Mouse (Mus musculus) kidney, embryonic 16.5 days (tissue): ENCODE measurements around the gene Abi1. TPM values are rescaled to one million over a fixed set of nuclear protein-coding genes. Genes with fewer than 3 reads are reported as not detected.

Experiments
- ATAC-seq: fragments of 200-750 bp; cut with Nextera tagmentation; 2 replicates; pipeline ENCODE4 v1.8.0; 2017; ENCODE audit warnings: moderate TSS enrichment; ENCODE audit not compliant: low FRiP score, low TSS enrichment
- H3K27ac ChIP-seq: fragments of 300-500 bp; sonication (generic); 2 replicates; pipeline ENCODE4 v1.5.1; 2014; ENCODE audit warnings: low read length
- H3K27me3 ChIP-seq: fragments of 300-500 bp; sonication (generic); 2 replicates; pipeline ENCODE4 v1.6.1; 2014; ENCODE audit warnings: low read length, control low read depth, mixed read lengths; ENCODE audit not compliant: insufficient read depth
- H3K36me3 ChIP-seq: fragments of 300-500 bp; sonication (generic); 2 replicates; pipeline ENCODE4 v1.6.1; 2014; ENCODE audit warnings: low read length, control low read depth, mixed read lengths; ENCODE audit not compliant: insufficient read depth
- H3K4me1 ChIP-seq: fragments of 300-500 bp; sonication (generic); 2 replicates; pipeline ENCODE4 v1.6.1; 2014; ENCODE audit warnings: low read length, control low read depth, mixed read lengths; ENCODE audit not compliant: insufficient read depth
- H3K4me2 ChIP-seq: fragments of 300-500 bp; sonication (generic); replicated peaks from 2 replicates; pipeline ENCODE4 v1.6.1; 2014; ENCODE audit warnings: low read depth, low read length
- H3K4me3 ChIP-seq: fragments of 300-500 bp; sonication (generic); 2 replicates; pipeline ENCODE4 v1.5.1; 2014; ENCODE audit warnings: mild to moderate bottlenecking, low read length
- H3K9ac ChIP-seq: fragments of 300-500 bp; sonication (generic); replicated peaks from 2 replicates; pipeline ENCODE4 v1.6.1; 2014; ENCODE audit warnings: low read length
- H3K9me3 ChIP-seq: fragments of 300-500 bp; sonication (generic); 2 replicates; pipeline ENCODE4 v1.6.1; 2016; ENCODE audit warnings: low read length, control low read depth
- WGBS: fragments of 180-500 bp; shearing (Covaris S2); extraction: QIAGEN DNeasy Blood & Tissue Kit; methylation state at CpG from one replicate; pipeline ENCODE4 v1.1.7; 2014; 5-methylcytosine and 5-hydroxymethylcytosine counted together
- polyA plus RNA-seq: library from polyadenylated mRNA; unstranded; fragments of >200 nt; fragmentation: Nextera tagmentation; extraction: Ambion mirVana; gene quantifications from 2 replicates; pipeline ENCODE4 v1.2.1, GENCODE M21; 2015

The Abi1 gene
- polyA plus RNA-seq, 1 experiment from 2014 or later = 51.4 TPM

DNA sequence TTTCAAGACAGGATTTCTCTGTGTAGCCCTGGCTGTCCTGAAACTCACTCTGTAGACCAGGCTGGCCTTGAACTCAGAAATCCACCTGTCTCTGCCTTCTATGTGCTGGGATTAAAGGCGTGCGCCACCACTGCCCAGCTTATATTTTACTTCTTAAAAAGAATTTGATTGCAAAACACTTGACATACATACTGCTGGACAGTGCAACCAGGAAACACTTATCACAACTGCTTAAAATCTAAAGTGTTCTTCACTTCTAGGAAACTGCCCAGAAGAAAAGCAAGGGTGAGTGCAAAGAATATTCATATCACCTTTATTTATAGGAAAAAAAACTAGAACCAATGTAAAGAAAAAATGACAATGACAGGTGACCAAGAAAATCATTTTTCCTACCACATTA, 42.0 kb downstream of the Abi1 start:
- no peak for ATAC-seq
- Histone ChIP-seq H3K4me2 (no peak overlapping the region), H3K9me3 (no peaks in the 10 kb centered on the region), H3K4me1 (0 out of 2 replicates have a peak, but pooled peaks cover 3% of the 10 kb centered on the region), H3K27ac (no peak overlapping the region), H3K9ac (no peak overlapping the region), H3K36me3 (peaks cover 11% of the 10 kb centered on the region; the same call in 1 of the 2 replicates), H3K27me3 (no peaks in the 10 kb centered on the region), H3K4me3 (no peak overlapping the region)
- 89% methylated on average over 2 of the region's 2 CpGs for WGBS

DNA sequence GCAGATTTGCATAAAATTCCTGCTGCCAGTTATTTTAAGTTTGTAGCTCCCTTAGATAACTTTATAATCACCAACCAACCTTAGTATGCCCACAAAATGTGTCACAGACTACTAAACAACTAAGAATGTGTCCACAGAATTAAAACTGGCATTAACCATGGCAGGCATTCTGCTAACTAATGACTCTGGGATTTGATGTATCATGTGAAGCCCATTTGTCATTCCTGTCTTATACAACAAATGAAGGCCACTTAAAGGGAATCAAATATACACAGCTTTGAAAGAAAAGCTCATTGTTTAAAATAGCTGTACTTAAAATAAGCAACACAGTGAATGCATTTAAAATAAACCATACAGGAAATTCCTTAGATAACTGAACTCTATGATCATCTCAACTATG, 44.0 kb downstream of the Abi1 start:
- H3K27me3 ChIP-seq = no peaks in the 10 kb centered on the region
- H3K4me1 ChIP-seq = 0 out of 2 replicates have a peak, but pooled peaks cover 3% of the 10 kb centered on the region
- H3K27ac ChIP-seq = no peak overlapping the region
- H3K9me3 ChIP-seq = no peaks in the 10 kb centered on the region
- no peak overlapping the region for H3K4me2 ChIP-seq
- ATAC-seq = no peak
- no peak overlapping the region for H3K9ac ChIP-seq
- H3K36me3 ChIP-seq = peaks cover 6% of the 10 kb centered on the region; the same call in 1 of the 2 replicates
- H3K4me3 ChIP-seq = no peak overlapping the region

DNA sequence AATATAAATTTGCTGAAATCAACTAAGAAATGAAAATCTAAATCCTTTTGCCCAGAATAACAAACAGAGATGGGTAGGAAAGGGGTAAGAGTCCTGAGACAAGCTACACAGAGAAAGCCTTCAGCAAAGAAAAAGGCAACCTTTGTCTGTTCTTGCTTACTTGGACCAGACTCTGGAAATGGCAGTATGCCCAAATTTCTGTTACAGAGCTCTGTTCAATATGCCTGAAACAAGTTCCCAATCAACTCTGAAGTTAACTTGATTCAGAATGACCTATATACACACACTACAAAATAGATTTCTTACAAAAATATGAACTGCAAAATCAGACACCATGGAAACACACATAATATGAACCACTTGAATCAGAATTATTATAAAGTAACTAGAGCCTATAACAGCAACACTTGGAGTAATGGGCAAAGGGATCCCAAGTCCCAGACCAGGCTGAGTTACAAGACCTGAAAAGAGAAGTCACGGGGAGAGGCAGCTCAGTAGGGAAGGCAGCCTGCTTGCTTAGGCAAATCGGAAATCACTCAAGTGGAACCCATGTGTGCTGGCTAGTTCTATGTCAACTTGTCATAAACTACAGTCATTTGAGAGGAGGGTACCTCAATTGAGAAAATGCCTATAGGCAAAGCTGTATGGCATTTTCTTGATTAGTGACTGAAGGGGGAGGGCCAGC, 53.9 kb downstream of the Abi1 start:
- Histone ChIP-seq H3K27ac (no peak overlapping the region), H3K4me3 (no peak overlapping the region), H3K9ac (no peak overlapping the region), H3K9me3 (no peaks in the 10 kb centered on the region), H3K36me3 (no peaks in the 10 kb centered on the region), H3K4me1 (no peaks in the 10 kb centered on the region), H3K4me2 (no peak overlapping the region), H3K27me3 (no peaks in the 10 kb centered on the region)
- ATAC-seq = no peak
- 38% methylated on average over 2 of the region's 2 CpGs for WGBS

DNA sequence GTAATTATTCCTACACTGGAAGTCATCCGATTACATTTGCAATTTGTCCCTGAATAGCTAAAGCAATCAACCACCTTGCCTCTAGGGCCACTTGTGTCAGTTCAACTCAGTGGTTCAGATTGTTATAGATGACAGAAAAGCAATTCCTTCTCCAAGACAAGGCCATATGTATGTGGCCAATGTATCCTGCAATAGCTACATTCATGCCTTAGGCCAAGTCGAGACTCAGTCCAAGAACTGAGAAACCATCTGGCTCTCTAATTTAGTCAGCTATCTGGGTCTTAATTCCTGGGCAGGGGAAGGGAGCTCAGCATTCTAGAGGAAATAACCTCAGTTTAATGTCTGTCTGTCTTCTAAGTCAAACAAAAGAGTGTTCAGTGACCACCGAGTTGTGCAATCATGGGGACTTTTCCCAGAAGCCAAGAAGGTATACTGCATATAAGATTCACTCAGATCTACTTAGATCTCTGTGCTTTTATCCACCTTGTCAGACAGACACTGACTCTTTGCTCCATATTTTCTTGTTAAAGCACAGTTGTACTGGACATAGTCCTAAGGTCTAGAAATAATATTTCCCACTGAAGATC, 62.6 kb downstream of the Abi1 start:
- Histone ChIP-seq H3K36me3 (no peaks in the 10 kb centered on the region), H3K27ac (no peak overlapping the region), H3K4me1 (0 out of 2 replicates have a peak, but pooled peaks cover 4% of the 10 kb centered on the region), H3K9ac (no peak overlapping the region), H3K4me3 (no peak overlapping the region), H3K27me3 (no peaks in the 10 kb centered on the region), H3K9me3 (no peaks in the 10 kb centered on the region), H3K4me2 (no peak overlapping the region)
- 65% methylated on average over 3 of the region's 3 CpGs for WGBS
- no peak for ATAC-seq

DNA sequence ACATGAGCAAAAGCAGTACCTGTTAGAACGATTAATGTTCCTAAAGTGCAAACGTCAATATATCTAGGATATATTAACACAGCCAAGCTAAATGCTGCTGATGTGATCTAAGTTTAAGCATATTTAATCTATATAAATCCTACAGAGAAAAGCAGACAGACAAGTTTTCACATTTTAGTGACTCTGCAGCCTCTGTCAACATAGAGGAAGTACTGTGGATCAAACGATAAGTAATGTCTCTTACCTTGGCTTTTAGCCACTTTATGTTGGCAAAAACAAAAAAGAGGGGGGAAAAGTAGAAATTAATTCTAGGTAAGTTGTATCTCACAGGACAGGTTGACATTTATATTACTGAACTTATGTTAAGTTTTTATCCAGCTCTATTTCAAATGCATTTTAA, 77.1 kb downstream of the Abi1 start:
- H3K27me3 ChIP-seq = no peaks in the 10 kb centered on the region
- no peaks in the 10 kb centered on the region for H3K4me1 ChIP-seq
- no peaks in the 10 kb centered on the region for H3K9me3 ChIP-seq
- 68% methylated on average over 3 of the region's 3 CpGs for WGBS
- H3K36me3 ChIP-seq = 0 out of 2 replicates have a peak, but pooled peaks cover 4% of the 10 kb centered on the region
- no peak for ATAC-seq
- H3K27ac ChIP-seq = no peak overlapping the region
- H3K9ac ChIP-seq = no peak overlapping the region
- H3K4me2 ChIP-seq = no peak overlapping the region
- no peak overlapping the region for H3K4me3 ChIP-seq

DNA sequence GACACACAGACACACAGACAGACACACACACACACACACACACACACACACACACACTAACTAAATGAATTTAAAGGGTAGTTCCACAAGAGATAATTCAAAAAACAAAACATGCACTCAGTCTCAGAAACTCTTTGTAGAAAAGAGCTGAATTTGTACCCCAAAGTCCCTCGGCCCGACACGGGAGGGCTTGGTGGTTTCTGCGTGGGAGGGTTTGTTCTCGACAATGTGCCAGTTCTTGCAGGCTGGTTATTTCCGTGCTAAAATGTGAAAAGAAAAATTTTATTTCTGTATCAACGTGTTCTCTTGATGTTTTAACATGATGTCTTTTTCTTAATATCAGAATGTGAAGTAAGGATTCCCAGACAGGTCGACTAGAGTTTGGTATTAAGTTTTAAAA, 77.8 kb downstream of the Abi1 start:
- WGBS = 83% methylated on average over 8 of the region's 8 CpGs
- no peak for ATAC-seq

DNA sequence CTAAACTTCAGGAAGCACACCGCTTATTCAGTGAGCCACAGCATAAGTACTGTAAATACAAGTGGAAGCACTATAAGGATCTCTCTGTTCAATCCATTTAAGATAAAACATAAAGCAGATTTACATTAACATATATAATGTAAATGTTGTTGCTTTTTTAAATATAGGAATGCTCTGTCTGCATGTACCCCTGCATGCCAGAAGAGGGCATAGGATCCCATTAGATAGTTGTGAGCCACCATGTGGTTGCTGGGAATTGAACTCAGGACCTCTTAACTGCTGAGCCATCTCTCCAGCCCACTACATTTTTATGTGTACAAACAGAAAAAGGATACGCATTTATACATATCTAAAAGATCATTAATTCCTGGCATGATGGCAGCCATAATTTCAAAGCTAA, 78.4 kb downstream of the Abi1 start:
- H3K9ac ChIP-seq = no peak overlapping the region
- H3K9me3 ChIP-seq = no peaks in the 10 kb centered on the region
- H3K27me3 ChIP-seq = no peaks in the 10 kb centered on the region
- ATAC-seq = no peak
- 0 out of 2 replicates have a peak, but pooled peaks cover 4% of the 10 kb centered on the region for H3K36me3 ChIP-seq
- WGBS = 100% methylated on average over 2 of the region's 2 CpGs
- no peak overlapping the region for H3K4me3 ChIP-seq
- no peak overlapping the region for H3K27ac ChIP-seq
- H3K4me1 ChIP-seq = no peaks in the 10 kb centered on the region
- no peak overlapping the region for H3K4me2 ChIP-seq

More for the DNA sequence above, 77.8 kb downstream of the Abi1 start:
- no peaks in the 10 kb centered on the region for H3K4me1 ChIP-seq
- H3K4me3 ChIP-seq = no peak overlapping the region
- H3K9ac ChIP-seq = no peak overlapping the region
- no peaks in the 10 kb centered on the region for H3K27me3 ChIP-seq
- H3K36me3 ChIP-seq = 0 out of 2 replicates have a peak, but pooled peaks cover 4% of the 10 kb centered on the region
- no peak overlapping the region for H3K4me2 ChIP-seq
- no peaks in the 10 kb centered on the region for H3K9me3 ChIP-seq
- H3K27ac ChIP-seq = no peak overlapping the region

DNA sequence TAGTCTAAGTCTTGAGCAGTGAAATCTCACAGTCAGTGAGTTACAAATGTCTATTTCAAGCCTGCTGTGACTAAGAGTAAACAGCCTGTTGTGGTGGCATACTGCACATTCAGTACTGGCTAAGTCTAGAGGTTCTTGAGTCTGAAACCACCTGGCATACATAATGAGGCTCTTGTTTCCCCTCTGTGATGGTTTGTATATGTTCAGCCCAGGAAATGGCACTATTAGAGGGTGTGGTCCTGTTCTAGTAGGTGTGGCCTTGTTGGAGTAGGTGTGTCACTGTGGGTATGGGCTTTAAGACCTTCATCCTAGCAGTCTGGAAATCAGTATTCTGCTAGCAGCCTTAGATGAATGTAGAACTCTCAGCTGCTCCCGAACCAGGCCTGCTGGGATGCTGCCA, 82.6 kb downstream of the Abi1 start:
- WGBS = 92% methylated on average over 1 of the region's 1 CpGs
- no peaks in the 10 kb centered on the region for H3K27me3 ChIP-seq
- H3K4me2 ChIP-seq = no peak overlapping the region
- ATAC-seq = no peak
- no peak overlapping the region for H3K9ac ChIP-seq
- 0 out of 2 replicates have a peak, but pooled peaks cover 4% of the 10 kb centered on the region for H3K36me3 ChIP-seq
- H3K9me3 ChIP-seq = no peaks in the 10 kb centered on the region
- H3K4me3 ChIP-seq = no peak overlapping the region
- no peaks in the 10 kb centered on the region for H3K4me1 ChIP-seq
- H3K27ac ChIP-seq = no peak overlapping the region

DNA sequence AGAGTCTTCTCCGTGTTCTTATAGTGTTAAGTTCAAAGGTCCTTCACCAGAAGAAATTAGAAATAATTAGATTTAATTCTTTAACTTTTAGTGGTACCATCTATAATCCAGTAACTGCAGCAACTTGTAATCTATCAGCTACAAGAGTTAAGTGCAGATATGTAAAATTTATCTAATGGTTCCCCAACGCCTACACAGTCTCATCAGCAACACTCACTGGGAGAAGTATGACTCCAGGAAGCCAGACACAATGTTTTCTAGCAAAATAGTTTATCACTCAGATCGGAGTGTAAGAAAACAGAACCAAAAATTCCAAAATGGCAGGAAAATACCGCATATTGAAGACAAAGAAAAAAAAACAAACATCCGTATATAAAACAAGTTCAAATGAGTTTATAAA, 84.1 kb downstream of the Abi1 start:
- ATAC-seq = no peak
- H3K9ac ChIP-seq = no peak overlapping the region
- 86% methylated on average over 5 of the region's 5 CpGs for WGBS
- no peaks in the 10 kb centered on the region for H3K27me3 ChIP-seq
- H3K9me3 ChIP-seq = no peaks in the 10 kb centered on the region
- no peaks in the 10 kb centered on the region for H3K4me1 ChIP-seq
- no peak overlapping the region for H3K4me3 ChIP-seq
- H3K36me3 ChIP-seq = no peaks in the 10 kb centered on the region
- no peak overlapping the region for H3K4me2 ChIP-seq
- no peak overlapping the region for H3K27ac ChIP-seq

DNA sequence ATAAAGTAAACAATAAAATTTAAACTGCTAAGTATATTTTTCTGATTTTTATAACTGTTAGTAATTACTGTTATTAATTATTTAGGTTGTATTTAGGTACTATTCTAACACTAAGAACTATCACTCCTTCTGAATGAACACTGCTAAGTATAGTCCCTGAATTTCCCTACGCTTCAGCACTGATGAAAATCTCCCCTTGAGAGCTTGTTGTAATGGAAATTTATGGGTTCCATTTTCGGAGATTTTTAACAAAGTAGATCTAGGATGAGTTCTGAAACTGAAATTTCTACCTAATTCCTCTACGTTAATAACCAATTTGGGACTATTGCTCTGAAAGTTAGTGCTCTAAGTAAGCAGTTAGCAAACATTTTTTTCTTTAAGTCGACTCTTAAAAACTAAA, 85.8 kb downstream of the Abi1 start:
- Histone ChIP-seq H3K9me3 (no peaks in the 10 kb centered on the region), H3K36me3 (no peaks in the 10 kb centered on the region), H3K27me3 (no peaks in the 10 kb centered on the region), H3K9ac (no peak overlapping the region), H3K4me1 (0 out of 2 replicates have a peak, but pooled peaks cover 2% of the 10 kb centered on the region), H3K4me3 (no peak overlapping the region), H3K4me2 (no peak overlapping the region), H3K27ac (no peak overlapping the region)
- 81% methylated on average over 4 of the region's 4 CpGs for WGBS
- ATAC-seq = no peak
